Mouse (Mus musculus): Measurements from ENCODE around the gene Wdhd1.

DNA sequence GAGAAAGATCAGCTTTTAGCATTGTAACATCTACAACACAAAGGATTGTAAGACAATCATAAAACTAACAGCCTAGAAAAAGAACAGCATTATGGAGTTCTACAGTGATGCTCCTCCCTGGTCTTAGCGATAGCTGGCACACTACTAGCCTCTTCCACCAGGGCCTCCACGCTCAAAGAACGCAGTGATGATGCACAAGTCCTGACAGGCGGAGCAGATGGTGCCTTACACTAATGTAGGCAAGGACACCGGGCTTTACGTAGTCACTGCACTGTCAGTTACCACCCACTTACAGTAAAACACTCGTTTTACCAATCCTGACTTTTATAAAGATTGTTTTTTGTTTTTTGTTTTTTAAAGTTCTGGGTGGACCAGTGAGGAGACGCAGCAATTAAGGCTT, 10.8 kb downstream of the Wdhd1 start:
- no peak for TF ChIP-seq CTCF (IDR thresholded peaks at IDR 0.05 in 2 of 3, conservative IDR thresholded peaks at IDR 0.05 in 1 of 3; ENCODE audit: control insufficient read depth in 1 of 3, insufficient read depth in 1 of 3, low read depth in 2 of 3, low read length in 3 of 3, poor library complexity in 1 of 3, severe bottlenecking in 1 of 3)
- TF ChIP-seq POLR2A (IDR thresholded peaks at IDR 0.05; ENCODE audit: control insufficient read depth in 1 of 2, insufficient read depth in 1 of 2, low read depth in 1 of 2, low read length in 2 of 2, poor library complexity in 1 of 2) = no peak
- no peak for TF ChIP-seq ZKSCAN1 (IDR thresholded peaks at IDR 0.05; ENCODE audit: low read depth, low read length)
- no peak for TF ChIP-seq MAFK (IDR thresholded peaks at IDR 0.05; ENCODE audit: borderline replicate concordance, low read depth, low read length)
- TF ChIP-seq CHD2 (IDR thresholded peaks at IDR 0.05; ENCODE audit: low read length) = no peak
- TF ChIP-seq HCFC1 (IDR thresholded peaks at IDR 0.05; ENCODE audit: low read depth, low read length) = no peak
- TF ChIP-seq POLR2AphosphoS5 (IDR thresholded peaks at IDR 0.05; ENCODE audit: borderline replicate concordance, low read depth, low read length) = no peak
- TF ChIP-seq MAZ (IDR thresholded peaks at IDR 0.05; ENCODE audit: low read depth, low read length) = no peak
- no peak for TF ChIP-seq GATA1 (IDR thresholded peaks at IDR 0.05; ENCODE audit: low read depth, low read length)
- no peak for TF ChIP-seq MXI1 (IDR thresholded peaks at IDR 0.05; ENCODE audit: low read depth, low read length)
- no peak for TF ChIP-seq RAD21 (IDR thresholded peaks at IDR 0.05; ENCODE audit: low read depth, low read length)
- no peak for TF ChIP-seq ZC3H11A (IDR thresholded peaks at IDR 0.05; ENCODE audit: low read depth, low read length)
- TF ChIP-seq SMC3 (IDR thresholded peaks at IDR 0.05; ENCODE audit: low read depth, low read length) = no peak
